Mouse (Mus musculus) stomach, postnatal 0 days (tissue): ENCODE results near the gene Camk2b. TPM values are rescaled to one million over a fixed set of nuclear protein-coding genes. Genes with fewer than 3 reads are reported as not detected.

Experiments
- ATAC-seq: fragments of 200-750 bp; cut with Nextera tagmentation; 2 replicates; pipeline ENCODE4 v1.8.0; 2017; ENCODE audit not compliant: low FRiP score, low TSS enrichment
- DNase-seq: peaks from one replicate; pipeline ENCODE4 v3.0.0-alpha.2; 2016; ENCODE audit warnings: low spot score
- H3K27ac ChIP-seq: fragments of 300-500 bp; sonication (generic); replicated peaks from 2 replicates; pipeline ENCODE4 v1.5.1; 2014; ENCODE audit warnings: mild to moderate bottlenecking, control low read depth
- H3K27me3 ChIP-seq: fragments of 300-500 bp; sonication (generic); 2 replicates; pipeline ENCODE4 v1.6.1; 2014; ENCODE audit warnings: low read length; ENCODE audit not compliant: control insufficient read depth, insufficient read depth
- H3K36me3 ChIP-seq: fragments of 300-500 bp; sonication (generic); 2 replicates; pipeline ENCODE4 v1.6.1; 2014; ENCODE audit warnings: low read length, mixed read lengths; ENCODE audit not compliant: control insufficient read depth, insufficient read depth
- H3K4me1 ChIP-seq: fragments of 300-500 bp; sonication (generic); replicated peaks from 2 replicates; pipeline ENCODE4 v1.6.1; 2014; ENCODE audit warnings: antibody characterized with exemption; ENCODE audit not compliant: control insufficient read depth, insufficient read depth
- H3K4me2 ChIP-seq: fragments of 300-500 bp; sonication (generic); replicated peaks from 2 replicates; pipeline ENCODE4 v1.6.1; 2014; ENCODE audit warnings: low read depth, mild to moderate bottlenecking, control low read depth, moderate library complexity
- H3K4me3 ChIP-seq: fragments of 300-500 bp; sonication (generic); 2 replicates; pipeline ENCODE4 v1.5.1; 2014; ENCODE audit warnings: low read depth, low read length, control low read depth
- H3K9ac ChIP-seq: fragments of 300-500 bp; sonication (generic); 2 replicates; pipeline ENCODE4 v1.6.1; 2014; ENCODE audit warnings: mild to moderate bottlenecking, low read length, control low read depth, mixed read lengths
- H3K9me3 ChIP-seq: fragments of 300-500 bp; sonication (generic); 2 replicates; pipeline ENCODE4 v1.6.1; 2016; ENCODE audit warnings: low read length; ENCODE audit not compliant: control insufficient read depth
- CTCF ChIP-seq: IDR thresholded peaks from 2 replicates; pipeline ENCODE4 v1.5.1; 2016; ENCODE audit warnings: antibody characterized with exemption, low read depth, mild to moderate bottlenecking, moderate library complexity
- EP300 ChIP-seq: optimal IDR thresholded peaks from 2 replicates; pipeline ENCODE3; 2016; ENCODE audit warnings: antibody characterized with exemption
- WGBS: fragments of 180-500 bp; shearing (Covaris S2); extraction: QIAGEN DNeasy Blood & Tissue Kit; methylation state at CpG from one replicate; pipeline ENCODE4 v1.1.7; 2014; 5-methylcytosine and 5-hydroxymethylcytosine counted together
- polyA plus RNA-seq: library from polyadenylated mRNA; unstranded; fragments of >200 nt; fragmentation: Nextera tagmentation; extraction: Ambion mirVana; gene quantifications from 2 replicates; pipeline ENCODE4 v1.2.1, GENCODE M21; 2015

Gene Camk2b
- polyA plus RNA-seq, 1 experiment from 2014 or later: 4.2 TPM

GRCm38 (mm10) chr11:5988126-5988525 lies 78.0 kb downstream of the Camk2b start:
- Histone ChIP-seq H3K36me3 (no peaks in the 10 kb centered on the region), H3K4me1 (no peaks in the 10 kb centered on the region), H3K9me3 (no peaks in the 10 kb centered on the region), H3K27me3 (no peaks in the 10 kb centered on the region), H3K4me2 (no peak overlapping the region), H3K4me3 (no peak overlapping the region), H3K27ac (no peak overlapping the region), H3K9ac (no peak overlapping the region)
- TF ChIP-seq EP300: no peak
- no peak for TF ChIP-seq CTCF
- no peak for DNase-seq
- no peak for ATAC-seq
- WGBS: 67% methylated on average over 10 of the region's 10 CpGs

GRCm38 (mm10) chr11:5983629-5984028 lies 82.5 kb downstream of the Camk2b start:
- no peak for ATAC-seq
- WGBS: 91% methylated on average over 5 of the region's 5 CpGs
- H3K27me3 ChIP-seq: no peaks in the 10 kb centered on the region

GRCm38 (mm10) chr11:5981323-5981722 lies 84.8 kb downstream of the Camk2b start:
- TF ChIP-seq EP300 (no peak), CTCF (no peak)
- no peak for DNase-seq
- WGBS: 90% methylated on average over 7 of the region's 7 CpGs

More at GRCm38 (mm10) chr11:5983629-5984028, 82.5 kb downstream of the Camk2b start:
- DNase-seq: no peak
- H3K4me1 ChIP-seq: no peaks in the 10 kb centered on the region
- H3K9ac ChIP-seq: no peak overlapping the region
- H3K4me2 ChIP-seq: no peak overlapping the region
- no peaks in the 10 kb centered on the region for H3K36me3 ChIP-seq
- no peak for TF ChIP-seq CTCF
- no peak for TF ChIP-seq EP300
- no peaks in the 10 kb centered on the region for H3K9me3 ChIP-seq
- no peak overlapping the region for H3K4me3 ChIP-seq
- H3K27ac ChIP-seq: no peak overlapping the region

GRCm38 (mm10) chr11:5980561-5980960 lies 85.6 kb downstream of the Camk2b start:
- Histone ChIP-seq H3K9me3 (no peaks in the 10 kb centered on the region), H3K27me3 (no peaks in the 10 kb centered on the region), H3K4me3 (no peak overlapping the region), H3K36me3 (no peaks in the 10 kb centered on the region), H3K4me1 (no peaks in the 10 kb centered on the region), H3K4me2 (no peak overlapping the region), H3K27ac (no peak overlapping the region), H3K9ac (no peak overlapping the region)
- ATAC-seq: no peak
- TF ChIP-seq CTCF (no peak), EP300 (no peak)
- DNase-seq: no peak
- 65% methylated on average over 8 of the region's 8 CpGs for WGBS

More at GRCm38 (mm10) chr11:5981323-5981722, 84.8 kb downstream of the Camk2b start:
- Histone ChIP-seq H3K4me1 (no peaks in the 10 kb centered on the region), H3K4me2 (no peak overlapping the region), H3K9ac (no peak overlapping the region), H3K27ac (no peak overlapping the region), H3K27me3 (no peaks in the 10 kb centered on the region), H3K9me3 (no peaks in the 10 kb centered on the region), H3K4me3 (no peak overlapping the region), H3K36me3 (no peaks in the 10 kb centered on the region)
- ATAC-seq: no peak

- Histone ChIP-seq H3K27me3 (no peaks in the 10 kb centered on the region), H3K9ac (no peak overlapping the region), H3K4me1 (no peaks in the 10 kb centered on the region), H3K4me3 (no peak overlapping the region), H3K4me2 (no peak overlapping the region), H3K27ac (no peak overlapping the region), H3K9me3 (no peaks in the 10 kb centered on the region), H3K36me3 (no peaks in the 10 kb centered on the region)
- WGBS: 86% methylated on average over 2 of the region's 2 CpGs
- no peak for TF ChIP-seq CTCF
- no peak for DNase-seq
- ATAC-seq: no peak
Measured at GRCm38 (mm10) chr11:5980108-5980507, 86.1 kb downstream of the Camk2b start.

- Histone ChIP-seq H3K9me3 (no peaks in the 10 kb centered on the region), H3K4me1 (no peaks in the 10 kb centered on the region), H3K4me3 (no peak overlapping the region), H3K27ac (no peak overlapping the region), H3K9ac (no peak overlapping the region), H3K27me3 (no peaks in the 10 kb centered on the region), H3K4me2 (no peak overlapping the region), H3K36me3 (no peaks in the 10 kb centered on the region)
- no peak for ATAC-seq
- TF ChIP-seq EP300: no peak
- TF ChIP-seq CTCF: peak; percentile 22; the same call in 1 of the 2 replicates
- 64% methylated on average over 7 of the region's 7 CpGs for WGBS
- no peak for DNase-seq
Measured at GRCm38 (mm10) chr11:5979088-5979487, 87.1 kb downstream of the Camk2b start.
